Mouse (Mus musculus) left cerebral cortex, postnatal 14 days (tissue): ENCODE measurements around the gene Srf. TPM values are rescaled to one million over a fixed set of nuclear protein-coding genes. Genes with fewer than 3 reads are reported as not detected.

Experiments used
- DNase-seq, 2 experiments: peaks; one replicate each; pipeline ENCODE4 v3.0.0; 2021 to 2022; ENCODE audit warnings: low spot score in 2 of 2, mixed read lengths in 1 of 2
- intact Hi-C: fragments of 180-260 bp; cut with DNase I; formaldehyde crosslinking; loops from one replicate; pipeline ENCODE4 v1.15.1; 2025
- microRNA-seq, 2 experiments: library from miRNA; unstranded; fragments of <30 nt; microRNA quantifications; one replicate each; pipeline ENCODE4 v1.2.0; 2022
- total RNA-seq, 2 experiments: library from RNA; stranded (reverse); gene quantifications; 2 replicates each; pipeline ENCODE4 v1.2.3; 2021

Srf gene
- total RNA-seq, 2 experiments from 2014 or later: 52.0 to 65.9 TPM

GRCm38 (mm10) chr17:46545813-46546564, 10.0 kb downstream of the Srf start, which contains the start of gene Cul9:
Gene Cul9 (minus strand): TSS chr17:46546388.
- peak; percentile 78 to 90 for DNase-seq
- intact Hi-C loops: loop anchor here (5.0 kb wide), 1 partner anchor 101 kb away; the partner anchor contains the start of genes Klc4 and Mrpl2

GRCm38 (mm10) chr17:46543661-46544060, 12.3 kb downstream of the Srf start:
- intact Hi-C loops: no loop called here
- peak in 1 of 2 experiments; percentile 37 for DNase-seq

- intact Hi-C loops: loop anchor here (5.0 kb wide), 1 partner anchor 112 kb away; no protein-coding TSS in a partner anchor
- peak; percentile 69 to 75 for DNase-seq
These were observed 30.2 kb downstream of the Srf start for GRCm38 (mm10) chr17:46525579-46526307.

- DNase-seq: no peak
- intact Hi-C loops: loop anchor here (5.0 kb wide), 1 partner anchor 112 kb away; no protein-coding TSS in a partner anchor
These were observed 30.9 kb downstream of the Srf start for GRCm38 (mm10) chr17:46525065-46525464.

- intact Hi-C loops: no loop called here
- DNase-seq: no peak
These were observed 33.9 kb downstream of the Srf start for GRCm38 (mm10) chr17:46521963-46522668.

- no peak for DNase-seq
- intact Hi-C loops: no loop called here
These were observed 34.8 kb downstream of the Srf start for GRCm38 (mm10) chr17:46521174-46521573.

- DNase-seq: no peak
- intact Hi-C loops: no loop called here
These were observed 35.5 kb downstream of the Srf start for GRCm38 (mm10) chr17:46520385-46520979.

GRCm38 (mm10) chr17:46519971-46520370, 36.0 kb downstream of the Srf start:
- no peak for DNase-seq
- intact Hi-C loops: no loop called here

GRCm38 (mm10) chr17:46513329-46513728, 42.6 kb downstream of the Srf start:
- intact Hi-C loops: no loop called here
- DNase-seq: no peak

GRCm38 (mm10) chr17:46511059-46511710, 44.8 kb downstream of the Srf start:
- DNase-seq: no peak
- intact Hi-C loops: no loop called here

- intact Hi-C loops: no loop called here
- no peak for DNase-seq
These were observed 50.4 kb downstream of the Srf start for GRCm38 (mm10) chr17:46505617-46506016.

- intact Hi-C loops: no loop called here
These were observed 51.9 kb downstream of the Srf start for GRCm38 (mm10) chr17:46503847-46504638.

GRCm38 (mm10) chr17:46502775-46503174, 53.2 kb downstream of the Srf start:
- no peak for DNase-seq
- intact Hi-C loops: no loop called here

More at GRCm38 (mm10) chr17:46503847-46504638, 51.9 kb downstream of the Srf start:
- no peak for DNase-seq

Small RNAs within 50 kb of the gene (microRNA-seq; reads per million reads assigned to microRNA genes)
- 3.7 to 5.3 reads per million in 2 experiments for gene Mir6976

Other genes starting within 250 kb of the Srf start
- 1 to 10 TPM; 8.4 to 8.7 TPM for gene Abcc10, start 227.8 kb downstream of the Srf start, total RNA-seq
- gene Zfp318, start 172.4 kb downstream of the Srf start, total RNA-seq: 10 to 100 TPM; 70.9 to 71.5 TPM
- 1 to 10 TPM; 3.3 to 5.3 TPM for gene Crip3, start 127.2 kb downstream of the Srf start, total RNA-seq
- under 1 TPM; 0.53 to 0.89 TPM for gene Slc22a7, start 117.7 kb downstream of the Srf start, total RNA-seq
- gene Ttbk1, start 68.5 kb downstream of the Srf start, total RNA-seq: 100 to 1,000 TPM; 135 to 142 TPM
- gene Dnph1, start 59.5 kb downstream of the Srf start, total RNA-seq: 1 to 10 TPM; 5.2 to 5.3 TPM
- 10 to 100 TPM; 49.3 to 50.8 TPM for gene Cul9, start 9.8 kb downstream of the Srf start, total RNA-seq
- 10 to 100 TPM; 13.8 to 13.9 TPM for gene Ptk7, start 73.3 kb upstream of the Srf start, total RNA-seq
- gene Klc4, start 89.8 kb upstream of the Srf start, total RNA-seq: 10 to 100 TPM; 15.8 to 16.5 TPM
- 10 to 100 TPM; 45.6 to 54.2 TPM for gene Mrpl2, start 90.1 kb upstream of the Srf start, total RNA-seq
- gene Cul7, start 94.2 kb upstream of the Srf start, total RNA-seq: 10 to 100 TPM; 30.2 to 33.4 TPM
- gene Rrp36, start 118.2 kb upstream of the Srf start, total RNA-seq: 10 to 100 TPM; 14.1 to 15.7 TPM
- 100 to 1,000 TPM; 105 to 120 TPM for gene Mea1, start 122.6 kb upstream of the Srf start, total RNA-seq
- gene Klhdc3, start 124.7 kb upstream of the Srf start, total RNA-seq: 100 to 1,000 TPM; 200 to 204 TPM
- gene Ppp2r5d, start 148.9 kb upstream of the Srf start, total RNA-seq: 10 to 100 TPM; 85.4 to 90.8 TPM
- gene Pex6, start 155.3 kb upstream of the Srf start, total RNA-seq: 10 to 100 TPM; 37.6 to 38.1 TPM
- under 1 TPM; 0.57 TPM for gene Gnmt, start 173.0 kb upstream of the Srf start, total RNA-seq
- 10 to 100 TPM; 53.4 to 54.5 TPM for gene Cnpy3, start 196.0 kb upstream of the Srf start, total RNA-seq
- not detected for gene Ptcra, start 207.5 kb upstream of the Srf start, total RNA-seq
- 1 to 10 TPM; 9.5 to 9.6 TPM for gene 2310039H08Rik, start 216.5 kb upstream of the Srf start, total RNA-seq
- gene Rpl7l1, start 226.5 kb upstream of the Srf start, total RNA-seq: 10 to 100 TPM; 49.1 to 49.6 TPM